Mouse (Mus musculus) kidney, postnatal 10 days (tissue): ENCODE results near the gene Lsm14a.

Experiments
- DNase-seq: peaks from one replicate; pipeline ENCODE4 v3.0.0; 2021; ENCODE audit warnings: mixed read lengths

Lsm14a gene

DNA sequence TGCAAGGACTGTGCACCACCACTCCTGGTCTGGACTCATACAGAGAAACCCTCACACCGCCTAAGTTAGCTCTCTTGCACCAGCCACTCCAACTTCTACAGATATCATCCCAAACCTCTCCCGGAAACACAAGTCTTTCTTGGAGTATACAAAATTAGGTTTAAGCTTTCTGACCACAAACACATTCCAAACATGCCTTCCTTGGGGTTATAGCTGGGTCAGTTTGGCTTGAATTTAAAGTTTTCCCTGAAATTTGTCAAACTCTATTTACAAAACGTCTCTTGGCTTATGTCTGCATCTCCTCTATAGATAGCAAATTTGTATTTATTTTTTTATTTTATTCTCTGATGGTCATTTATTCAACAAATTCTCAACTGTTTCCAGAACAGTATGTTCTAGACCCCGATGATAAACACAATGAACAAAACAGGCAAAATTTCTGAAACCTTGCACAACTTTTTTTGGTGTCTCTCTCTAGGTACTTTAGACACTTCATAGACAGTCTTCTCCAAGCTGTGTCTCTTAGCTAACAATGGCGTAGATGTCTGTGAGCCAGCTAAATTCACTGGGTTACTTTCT is 83.8 kb downstream of the Lsm14a start:
- DNase-seq: no peak

DNA sequence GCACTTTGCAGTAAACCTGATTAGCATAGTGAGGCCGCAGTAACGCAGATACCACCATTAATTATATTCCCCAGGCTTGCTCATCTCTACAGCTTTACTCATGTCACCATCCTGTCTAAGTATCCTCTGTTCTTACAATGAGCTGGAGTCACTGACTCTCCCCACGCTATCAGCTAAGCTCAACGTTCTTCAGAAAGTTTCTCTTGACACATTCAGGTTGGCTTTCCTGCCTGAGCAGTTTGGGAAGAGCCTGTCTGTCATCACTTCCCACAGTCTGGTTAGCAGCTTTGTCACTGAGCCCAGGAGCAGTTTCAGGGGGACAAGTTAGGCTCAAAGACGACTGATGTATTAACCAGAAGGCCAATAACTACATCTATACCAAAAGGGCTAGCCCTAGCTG is 84.5 kb downstream of the Lsm14a start:
- DNase-seq: no peak

DNA sequence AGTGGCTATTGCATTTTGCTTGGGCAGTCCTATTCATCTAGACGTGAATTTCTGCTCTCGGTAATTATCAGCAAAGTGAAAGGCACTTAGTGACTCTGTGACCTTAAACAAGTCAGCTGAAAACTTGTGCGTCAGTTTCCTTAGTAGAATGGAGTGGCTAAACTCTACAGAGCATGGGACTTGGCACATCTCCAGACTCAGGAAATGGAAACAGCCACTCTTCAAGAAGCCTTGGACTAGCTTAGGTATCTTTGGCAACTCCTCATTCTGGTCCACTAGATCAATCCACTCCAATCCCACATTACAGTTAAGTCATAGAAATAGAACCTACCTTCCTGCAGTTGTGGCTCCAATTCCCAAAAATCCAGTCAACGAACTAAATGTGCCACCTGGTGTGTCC is 87.7 kb downstream of the Lsm14a start:
- peak; percentile 73 for DNase-seq

DNA sequence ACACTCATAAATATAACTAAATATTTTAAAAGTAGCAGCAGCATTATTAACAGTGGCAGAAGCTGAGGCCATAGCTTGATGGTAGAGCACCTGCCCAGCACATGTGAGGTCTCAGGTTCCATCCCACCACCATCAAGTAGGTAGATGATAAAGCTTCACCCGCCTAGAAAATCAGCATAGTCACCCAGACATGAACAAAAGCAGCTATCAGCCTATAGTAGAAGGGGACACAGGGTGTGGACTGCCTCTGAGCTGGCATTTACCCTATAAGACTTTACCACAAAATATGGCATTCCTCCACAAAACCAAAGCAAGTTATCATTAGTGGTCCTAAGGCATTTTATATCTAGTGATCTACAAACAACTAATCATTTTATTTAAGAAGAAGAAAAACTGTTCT is 90.5 kb downstream of the Lsm14a start:
- DNase-seq: no peak

DNA sequence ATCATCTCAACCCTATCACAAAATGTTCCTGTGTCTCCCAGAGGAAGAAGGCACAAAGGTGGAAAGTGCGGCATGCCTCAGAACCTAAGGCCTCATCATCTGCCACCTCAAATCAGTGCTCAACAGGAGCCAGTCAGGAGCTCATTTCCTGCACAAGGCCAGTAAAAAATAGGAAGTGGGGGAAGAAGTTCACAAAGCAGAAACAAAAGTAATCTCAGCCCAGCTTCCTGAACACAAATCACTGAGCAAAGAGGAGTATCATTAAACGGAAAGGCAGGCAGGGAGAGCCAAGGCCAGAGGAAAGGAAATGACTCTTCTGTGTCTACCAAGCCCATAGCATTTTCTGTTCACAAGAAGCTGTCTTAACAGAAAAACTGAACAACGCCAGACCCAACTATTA is 91.2 kb downstream of the Lsm14a start:
- DNase-seq: peak; percentile 42

DNA sequence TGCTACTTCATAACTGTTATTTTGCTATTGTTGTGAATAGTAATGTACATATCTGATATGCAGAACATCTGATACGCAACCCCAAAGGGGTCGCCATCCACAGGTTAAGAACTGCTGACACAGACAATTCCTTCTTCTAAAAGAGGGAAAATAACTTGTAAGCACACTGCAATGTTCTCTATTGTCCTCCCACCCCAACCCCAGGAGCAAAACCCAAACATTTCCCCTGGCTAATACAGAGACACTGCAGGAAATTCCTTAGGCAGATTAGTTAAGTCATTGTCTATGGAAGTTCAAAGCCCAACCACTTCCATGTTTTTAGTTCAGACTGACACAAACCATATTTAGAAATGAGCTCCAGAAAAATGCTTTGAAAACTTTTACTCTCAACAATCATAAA is 94.3 kb downstream of the Lsm14a start:
- no peak for DNase-seq

DNA sequence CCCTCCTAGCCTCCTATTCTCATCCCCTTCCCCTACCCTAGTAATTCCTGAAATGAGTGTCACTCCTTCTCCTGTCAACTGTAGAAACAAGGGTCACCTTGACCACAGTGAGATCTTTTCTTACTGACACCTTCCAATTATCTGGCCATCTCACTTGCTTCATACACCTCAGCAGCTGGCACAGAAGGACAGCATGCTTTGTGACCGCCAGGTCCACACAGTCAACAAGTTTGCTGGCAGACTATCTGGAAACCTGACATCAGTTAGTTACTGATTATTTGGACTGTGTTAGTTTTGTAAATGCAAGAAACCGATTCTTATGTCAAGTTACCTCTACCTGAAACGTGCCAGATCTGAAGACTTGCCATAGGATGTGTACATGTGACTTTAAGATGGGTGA is 97.0 kb downstream of the Lsm14a start:
- DNase-seq: no peak
